Comparison of ENCODE assay signal across 16 mouse cellular contexts in the genomic region with DNA sequence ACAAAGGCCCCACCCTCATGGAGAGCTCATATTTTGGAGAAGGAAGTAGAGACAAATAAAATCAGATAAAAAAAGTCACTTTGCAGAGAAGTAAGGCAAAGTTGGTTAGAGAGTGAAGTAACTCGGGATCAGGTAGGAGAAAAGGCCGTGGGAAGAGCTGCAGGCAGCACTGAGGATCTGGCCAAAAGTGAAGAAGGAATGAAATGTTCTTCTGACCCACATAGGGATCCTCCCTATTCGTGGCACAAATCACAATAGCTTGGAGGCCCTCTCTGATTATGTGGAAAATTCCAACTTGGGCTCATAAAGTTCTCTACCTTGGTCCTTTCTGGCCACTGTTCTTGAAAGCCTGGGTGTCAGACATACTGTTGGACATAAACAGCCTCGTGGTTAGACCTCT.
"Had no signal": no experiment of that assay in that cellular context is flagged by ENCODE, and none has a peak within 500 bp of the region (broad histone marks: within the 10 kb centered on the region; RNA-seq: fewer than 3 reads in every experiment).

No protein-coding gene starts in this region.

- H3K4me1 ChIP-seq: midbrain, embryonic 13.5 days had no signal

- H3K9ac ChIP-seq: limb, embryonic 13.5 days; liver, embryonic 15.5 days; lung, embryonic 14.5 days; midbrain, embryonic 13.5 days had no signal

- H3K9me3 ChIP-seq: limb, embryonic 10.5 days; liver, embryonic 15.5 days; midbrain, embryonic 13.5 days had no signal

- H3K4me3 ChIP-seq: layer of hippocampus, adult 2 months; limb, embryonic 10.5 days; limb, embryonic 13.5 days; liver, embryonic 15.5 days; midbrain, embryonic 13.5 days had no signal

- H3K4me2 ChIP-seq: limb, embryonic 13.5 days; liver, embryonic 15.5 days; lung, embryonic 14.5 days; midbrain, embryonic 13.5 days had no signal

- H3K27me3 ChIP-seq: limb, embryonic 13.5 days; liver, embryonic 15.5 days; midbrain, embryonic 13.5 days had no signal

- DNase-seq: kidney, adult 18-20 months; kidney, postnatal 14 days; layer of hippocampus, adult 9-11 months; liver; lung, embryonic 14.5 days; right cerebral cortex, postnatal 4 days; thymus, postnatal 25 days had no signal

- ATAC-seq: intestine, embryonic 16.5 days; lung, postnatal 0 days; midbrain, embryonic 13.5 days had no signal

- H3K36me3 ChIP-seq: limb, embryonic 10.5 days; limb, embryonic 13.5 days; liver, embryonic 15.5 days; midbrain, embryonic 13.5 days had no signal

- H3K27ac ChIP-seq: layer of hippocampus, adult 2 months; limb, embryonic 10.5 days; limb, embryonic 13.5 days; liver, embryonic 15.5 days; macrophage; midbrain, embryonic 13.5 days; stomach, postnatal 0 days had no signal
